Mouse (Mus musculus): ENCODE measurements around the gene Fam193b.
A peak's percentile ranks its signal among the peaks of the same experiment; 100 is the strongest.

Fam193b gene

GRCm38 (mm10) chr13:55494883-55495621 lies 75.9 kb downstream of the Fam193b start:
- DNase-seq: peak; percentile 39 to 62

- DNase-seq: no peak
Measured at GRCm38 (mm10) chr13:55494257-55494656, 76.7 kb downstream of the Fam193b start.

Data from lung, postnatal 4 days (tissue).